Mouse (Mus musculus) CH12.LX (cell line): ENCODE measurements around the gene Ptp4a2. TPM values are rescaled to one million over a fixed set of nuclear protein-coding genes. Genes with fewer than 3 reads are reported as not detected.

Source experiments
- DNase-seq: peaks from one replicate; pipeline ENCODE4 v3.0.0-alpha.2; 2013; ENCODE audit errors: extremely low read depth
- H3K27ac ChIP-seq: 2 replicates; pipeline ENCODE4 v1.5.1; 2012; ENCODE audit warnings: low read depth, mild to moderate bottlenecking, control low read depth, moderate library complexity; ENCODE audit not compliant: insufficient read depth
- H3K27me3 ChIP-seq: replicated peaks from 2 replicates; pipeline ENCODE3; 2012; ENCODE audit warnings: inconsistent platforms
- H3K36me3 ChIP-seq, 2 experiments: replicated peaks in 1 of 2; 2 replicates each; pipeline versions ENCODE3 to v1.6.1; 2012; ENCODE audit warnings: inconsistent platforms in 1 of 2, low read length in 1 of 2, mild to moderate bottlenecking in 1 of 2, mixed read lengths in 1 of 2, moderate library complexity in 1 of 2; ENCODE audit not compliant: control insufficient read depth in 1 of 2, insufficient read depth in 1 of 2
- H3K4me1 ChIP-seq, 2 experiments: 2 replicates each; pipeline ENCODE4 v1.6.1; 2012; ENCODE audit warnings: inconsistent platforms in 1 of 2, moderate library complexity in 1 of 2; ENCODE audit not compliant: insufficient read depth in 2 of 2, control insufficient read depth in 1 of 2
- H3K4me2 ChIP-seq: 2 replicates; pipeline ENCODE4 v1.6.1; 2012; ENCODE audit warnings: low read depth, mild to moderate bottlenecking, control low read depth; ENCODE audit not compliant: poor library complexity, insufficient read depth, severe bottlenecking
- H3K4me3 ChIP-seq, 3 experiments: fragments of 150-350 bp in 1 of 3; sonication (generic) in 1 of 3; replicated peaks in 1 of 3; 2 replicates each; pipeline versions ENCODE3 to v1.5.1; 2011 to 2012; ENCODE audit warnings: low read depth in 2 of 3, low read length in 2 of 3, mild to moderate bottlenecking in 2 of 3, moderate library complexity in 2 of 3, control low read depth in 1 of 3, improper control_type of control experiment in 1 of 3, inconsistent platforms in 1 of 3, mixed read lengths in 1 of 3; ENCODE audit not compliant: poor library complexity in 1 of 3
- H3K79me2 ChIP-seq: replicated peaks from 2 replicates; pipeline ENCODE4 v1.6.1; 2012; ENCODE audit warnings: mild to moderate bottlenecking, moderate library complexity; ENCODE audit not compliant: control insufficient read depth, poor library complexity, insufficient read depth, severe bottlenecking; ENCODE audit errors: extremely low read depth
- H3K9ac ChIP-seq: 2 replicates; pipeline ENCODE4 v1.6.1; 2012; ENCODE audit warnings: low read depth, mild to moderate bottlenecking, control low read depth, moderate library complexity; ENCODE audit not compliant: insufficient read depth
- H3K9me3 ChIP-seq: replicated peaks from 2 replicates; pipeline ENCODE3; 2012; ENCODE audit warnings: low read length, inconsistent platforms, mixed read lengths
- BHLHE40 ChIP-seq: IDR thresholded peaks from 2 replicates; pipeline ENCODE4 v1.6.1; 2011; ENCODE audit warnings: mild to moderate bottlenecking, low read depth, low read length, improper control_type of control experiment
- CHD1 ChIP-seq: IDR thresholded peaks from 2 replicates; pipeline ENCODE4 v1.6.1; 2012; ENCODE audit warnings: low read depth, low read length, improper control_type of control experiment, inconsistent platforms
- CTCF ChIP-seq, 2 experiments: IDR thresholded peaks in 1 of 2; conservative IDR thresholded peaks in 1 of 2; 2 replicates each; pipeline ENCODE4 v1.5.1; 2011 to 2012; ENCODE audit warnings: low read depth in 2 of 2, low read length in 2 of 2, improper control_type of control experiment in 1 of 2, inconsistent platforms in 1 of 2, mild to moderate bottlenecking in 1 of 2, moderate library complexity in 1 of 2
- E2F4 ChIP-seq: IDR thresholded peaks from 2 replicates; pipeline ENCODE4 v1.6.1; 2011; ENCODE audit warnings: low read depth, low read length, improper control_type of control experiment; ENCODE audit not compliant: insufficient replicate concordance
- ELF1 ChIP-seq: IDR thresholded peaks from 2 replicates; pipeline ENCODE4 v1.6.1; 2014; ENCODE audit warnings: low read depth, mild to moderate bottlenecking, inconsistent platforms, low read length, improper control_type of control experiment
- EP300 ChIP-seq: IDR thresholded peaks from 2 replicates; pipeline ENCODE4 v1.6.1; 2011; ENCODE audit warnings: low read length, improper control_type of control experiment
- HCFC1 ChIP-seq: IDR thresholded peaks from 2 replicates; pipeline ENCODE4 v1.6.1; 2012; ENCODE audit warnings: low read depth, mild to moderate bottlenecking, inconsistent platforms, low read length, improper control_type of control experiment
- IRF4 ChIP-seq: IDR thresholded peaks from 2 replicates; pipeline ENCODE4 v1.6.1; 2014; ENCODE audit warnings: low read depth, mild to moderate bottlenecking, inconsistent platforms, low read length, improper control_type of control experiment
- JUND ChIP-seq: conservative IDR thresholded peaks from 2 replicates; pipeline ENCODE4 v1.6.1; 2011; ENCODE audit warnings: low read depth, low read length, improper control_type of control experiment
- MAFK ChIP-seq: IDR thresholded peaks from 2 replicates; pipeline ENCODE4 v1.6.1; 2011; ENCODE audit warnings: low read length, improper control_type of control experiment; ENCODE audit not compliant: insufficient replicate concordance
- MAX ChIP-seq: IDR thresholded peaks from 2 replicates; pipeline ENCODE4 v1.6.1; 2011; ENCODE audit warnings: low read length, improper control_type of control experiment
- MAZ ChIP-seq: IDR thresholded peaks from 2 replicates; pipeline ENCODE4 v1.6.1; 2012; ENCODE audit warnings: low read depth, mild to moderate bottlenecking, inconsistent platforms, low read length, improper control_type of control experiment, moderate library complexity
- MEF2A ChIP-seq: IDR thresholded peaks from 2 replicates; pipeline ENCODE4 v1.6.1; 2014; ENCODE audit warnings: low read depth, mild to moderate bottlenecking, inconsistent platforms, low read length, improper control_type of control experiment, borderline replicate concordance
- MXI1 ChIP-seq: IDR thresholded peaks from 2 replicates; pipeline ENCODE4 v1.6.1; 2011; ENCODE audit warnings: mild to moderate bottlenecking, low read depth, low read length, improper control_type of control experiment
- MYC ChIP-seq: IDR thresholded peaks from 2 replicates; pipeline ENCODE4 v1.6.1; 2011; ENCODE audit warnings: low read depth, mild to moderate bottlenecking, improper control_type of control experiment, low read length
- NRF1 ChIP-seq: IDR thresholded peaks from 2 replicates; pipeline ENCODE4 v1.6.1; 2014; ENCODE audit warnings: low read depth, mild to moderate bottlenecking, inconsistent platforms, low read length, improper control_type of control experiment, moderate library complexity
- PAX5 ChIP-seq: IDR thresholded peaks from 2 replicates; pipeline ENCODE4 v1.6.1; 2012; ENCODE audit warnings: low read length, inconsistent platforms, mixed read lengths
- POLR2A ChIP-seq: IDR thresholded peaks from 2 replicates; pipeline ENCODE4 v1.6.1; 2011; ENCODE audit warnings: low read depth, mild to moderate bottlenecking, improper control_type of control experiment, low read length
- RAD21 ChIP-seq: IDR thresholded peaks from 2 replicates; pipeline ENCODE4 v1.6.1; 2011; ENCODE audit warnings: low read depth, mild to moderate bottlenecking, low read length, improper control_type of control experiment, moderate library complexity
- RCOR1 ChIP-seq: conservative IDR thresholded peaks from 2 replicates; pipeline ENCODE4 v1.6.1; 2012; ENCODE audit warnings: low read depth, mild to moderate bottlenecking, inconsistent platforms, low read length, improper control_type of control experiment
- SMC3 ChIP-seq: IDR thresholded peaks from 2 replicates; pipeline ENCODE4 v1.6.1; 2011; ENCODE audit warnings: low read depth, low read length, improper control_type of control experiment
- TCF12 ChIP-seq: IDR thresholded peaks from 2 replicates; pipeline ENCODE4 v1.6.1; 2014; ENCODE audit warnings: low read depth, mild to moderate bottlenecking, inconsistent platforms, low read length, improper control_type of control experiment
- USF1 ChIP-seq: IDR thresholded peaks from 2 replicates; pipeline ENCODE4 v1.6.1; 2014; ENCODE audit warnings: low read depth, mild to moderate bottlenecking, inconsistent platforms, low read length, improper control_type of control experiment
- ZC3H11A ChIP-seq: IDR thresholded peaks from 2 replicates; pipeline ENCODE4 v1.6.1; 2012; ENCODE audit warnings: low read depth, mild to moderate bottlenecking, inconsistent platforms, low read length, improper control_type of control experiment
- ZKSCAN1 ChIP-seq: IDR thresholded peaks from 2 replicates; pipeline ENCODE4 v1.6.1; 2012; ENCODE audit warnings: low read depth, inconsistent platforms, low read length, improper control_type of control experiment, borderline replicate concordance
- ZMIZ1 ChIP-seq: IDR thresholded peaks from 2 replicates; pipeline ENCODE4 v1.6.1; 2012; ENCODE audit warnings: low read depth, mild to moderate bottlenecking, inconsistent platforms, low read length, improper control_type of control experiment
- ZNF384 ChIP-seq: IDR thresholded peaks from 2 replicates; pipeline ENCODE4 v1.6.1; 2012; ENCODE audit warnings: low read depth, low read length, improper control_type of control experiment, inconsistent platforms
- dilution Hi-C: fragments of 300-500 bp; cut with MboI; formaldehyde crosslinking; loops from 2 replicates; pipeline ENCODE4 v1.14.3; 2020; ENCODE audit warnings: low sequenced_read_pairs; ENCODE audit not compliant: extremely low pct_unique_long_range_greater_than_20kb, extremely low pct_ligation_motif_present
- in situ Hi-C: fragments of 300-500 bp; cut with MboI; formaldehyde crosslinking; loops from 3 replicates; pipeline ENCODE4 v1.14.3; 2019; ENCODE audit warnings: low sequenced_read_pairs, low pct_ligation_motif_present, low pct_unique_long_range_greater_than_20kb, mixed read lengths
- polyA plus RNA-seq: library from polyadenylated mRNA; unstranded; fragments of >175 nt; gene quantifications from 2 replicates; pipeline ENCODE4 v1.2.1, GENCODE M21; 2012; ENCODE audit warnings: low read depth; ENCODE audit not compliant: insufficient read length
- total RNA-seq, 2 experiments: library from RNA; depleted of rRNA; stranded (reverse); fragments of 300-350 nt in 1 of 2; fragments of >200 nt in 1 of 2; gene quantifications; 2 replicates each; pipeline ENCODE4 v1.2.3; 2012 to 2014

Ptp4a2 gene
- total and polyA plus RNA-seq, 3 experiments: 113 to 415 (median 327) TPM

DNA sequence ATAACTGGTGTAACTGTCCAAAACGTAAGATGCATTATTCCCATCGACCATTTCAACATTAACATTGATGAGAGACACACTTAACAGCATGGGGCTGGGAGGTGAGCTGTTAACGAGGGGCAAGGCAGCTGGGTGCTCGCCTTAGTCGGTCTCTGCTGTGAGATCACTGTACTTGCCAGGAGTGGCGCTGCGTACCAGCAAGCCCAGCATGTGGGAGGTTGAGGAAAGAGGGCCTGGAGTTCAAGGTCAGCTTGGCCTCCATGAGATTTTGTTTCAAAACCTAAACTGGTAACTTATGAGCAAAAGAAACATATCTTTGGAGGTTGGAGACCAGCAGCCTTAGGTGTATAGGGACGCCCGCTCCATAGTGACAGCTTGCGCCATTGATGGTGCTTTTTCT, 78.6 kb downstream of the Ptp4a2 start:
- dilution Hi-C loops: no loop called here
- Histone ChIP-seq H3K27me3 (no peaks in the 10 kb centered on the region), H3K9me3 (no peaks in the 10 kb centered on the region), H3K9ac (no peak overlapping the region)
- TF ChIP-seq MEF2A: no peak
- TF ChIP-seq EP300: no peak
- TF ChIP-seq POLR2A: no peak
- TF ChIP-seq MYC: no peak
- no peak for TF ChIP-seq ZMIZ1
- TF ChIP-seq CHD1: no peak
- TF ChIP-seq ZKSCAN1: no peak
- TF ChIP-seq MAX: no peak
- no peak for TF ChIP-seq PAX5
- TF ChIP-seq IRF4: no peak
- no peak for TF ChIP-seq RAD21
- TF ChIP-seq TCF12: no peak
- TF ChIP-seq NRF1: no peak
- TF ChIP-seq CTCF (conservative IDR thresholded peaks at IDR 0.05 in 1 of 2, IDR thresholded peaks at IDR 0.05 in 1 of 2; ENCODE audit: low read depth in 2 of 2, low read length in 2 of 2): no peak
- no peak for TF ChIP-seq ZC3H11A
- TF ChIP-seq, all 38 proteins: peak for 0
- H3K79me2 ChIP-seq: no peaks in the 10 kb centered on the region
- in situ Hi-C loops: no loop called here
- no peaks in the 10 kb centered on the region for H3K36me3 ChIP-seq
- no peak overlapping the region for H3K4me3 ChIP-seq
- H3K27ac ChIP-seq: no peak overlapping the region
- no peaks in the 10 kb centered on the region for H3K4me1 ChIP-seq
- DNase-seq: no peak
- no peak overlapping the region for H3K4me2 ChIP-seq

DNA sequence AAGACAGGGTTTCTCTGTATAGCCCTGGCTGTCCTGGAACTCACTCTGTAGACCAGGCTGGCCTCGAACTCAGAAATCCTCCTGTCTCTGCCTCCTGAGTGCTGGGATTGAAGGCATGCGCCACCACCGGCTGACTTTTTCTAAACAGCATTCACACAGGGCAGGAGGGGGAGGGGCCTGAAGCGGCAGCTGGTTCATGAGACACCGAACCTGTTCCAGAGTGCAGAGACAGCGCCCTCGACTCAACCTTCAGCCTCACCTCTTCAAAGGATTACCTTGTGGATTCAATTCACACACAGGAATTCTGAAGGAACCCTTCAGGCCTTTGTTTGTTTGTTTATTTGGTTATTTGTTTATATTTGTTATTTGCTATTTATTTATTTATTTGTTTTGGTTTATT, 79.1 kb downstream of the Ptp4a2 start:
- no peaks in the 10 kb centered on the region for H3K4me1 ChIP-seq
- no peak for TF ChIP-seq CTCF (conservative IDR thresholded peaks at IDR 0.05 in 1 of 2, IDR thresholded peaks at IDR 0.05 in 1 of 2; ENCODE audit: low read depth in 2 of 2, low read length in 2 of 2)
- no peak for TF ChIP-seq MXI1
- no peak for DNase-seq
- no peaks in the 10 kb centered on the region for H3K79me2 ChIP-seq
- H3K4me2 ChIP-seq: no peak overlapping the region
- no peaks in the 10 kb centered on the region for H3K27me3 ChIP-seq
- H3K36me3 ChIP-seq: no peaks in the 10 kb centered on the region
- no peak overlapping the region for H3K9ac ChIP-seq
- H3K9me3 ChIP-seq: no peaks in the 10 kb centered on the region
- H3K27ac ChIP-seq: no peak overlapping the region
- dilution Hi-C loops: no loop called here
- in situ Hi-C loops: no loop called here
- no peak overlapping the region for H3K4me3 ChIP-seq

DNA sequence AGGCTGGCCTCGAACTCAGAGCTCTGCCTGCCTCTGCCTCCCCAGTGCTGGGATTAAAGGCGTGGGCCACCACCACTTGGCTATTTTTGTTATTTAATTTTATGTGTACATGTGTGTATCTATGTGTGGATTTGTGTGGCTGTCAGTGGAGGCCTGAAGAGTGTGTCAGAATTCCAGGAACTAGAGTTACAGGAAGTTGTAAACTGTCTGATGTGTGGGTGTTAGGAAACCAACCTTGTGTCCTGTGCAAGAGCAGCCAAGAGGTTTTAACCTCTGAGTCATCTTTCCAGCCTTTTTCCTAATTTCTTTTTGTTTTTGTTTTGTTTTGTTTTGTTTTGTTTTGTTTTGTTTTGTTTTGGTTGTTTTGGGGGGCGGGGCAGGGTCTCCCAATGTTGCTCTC, 83.8 kb downstream of the Ptp4a2 start:
- no peaks in the 10 kb centered on the region for H3K27me3 ChIP-seq
- in situ Hi-C loops (no loop called here), dilution Hi-C loops (no loop called here)
- H3K4me3 ChIP-seq: no peak overlapping the region
- TF ChIP-seq MEF2A (no peak), MXI1 (no peak), BHLHE40 (no peak), EP300 (no peak), E2F4 (no peak), JUND (no peak), ZNF384 (no peak), USF1 (no peak), ZMIZ1 (no peak), ELF1 (no peak), RCOR1 (no peak), MAFK (no peak), HCFC1 (no peak), CTCF (conservative IDR thresholded peaks at IDR 0.05 in 1 of 2, IDR thresholded peaks at IDR 0.05 in 1 of 2; ENCODE audit: low read depth in 2 of 2, low read length in 2 of 2) (no peak), MAZ (no peak), SMC3 (no peak)
- H3K9ac ChIP-seq: no peak overlapping the region
- H3K4me2 ChIP-seq: no peak overlapping the region
- H3K79me2 ChIP-seq: no peaks in the 10 kb centered on the region
- no peak for DNase-seq
- H3K9me3 ChIP-seq: peaks cover 2% of the 10 kb centered on the region
- no peaks in the 10 kb centered on the region for H3K36me3 ChIP-seq
- no peak overlapping the region for H3K27ac ChIP-seq
- no peaks in the 10 kb centered on the region for H3K4me1 ChIP-seq
